Mouse (Mus musculus): ENCODE results near the gene Klk9.

GRCm38 (mm10) chr7:43829006-43829405 is 37.3 kb downstream of the Klk9 start:
- TF ChIP-seq POLR2A (IDR thresholded peaks at IDR 0.05; ENCODE audit: borderline replicate concordance, insufficient read depth, low read length) (no peak), CTCF (IDR thresholded peaks at IDR 0.05; ENCODE audit: borderline replicate concordance, insufficient read depth, low read depth, low read length) (no peak)

Data from cerebellum, adult 2 months (tissue).